Mouse (Mus musculus) gastrocnemius, postnatal 10 days (tissue): Measurements from ENCODE around the gene Carmil1. TPM values are rescaled to one million over a fixed set of nuclear protein-coding genes. Genes with fewer than 3 reads are reported as not detected.
A peak's percentile ranks its signal among the peaks of the same experiment; 100 is the strongest.
"Not testable (repeated sequence)": the region's sequence is repeated elsewhere in the genome, so short reads cannot be mapped to it uniquely, and the experiment has no call there.

Experiments used
- DNase-seq: peaks from one replicate; pipeline ENCODE4 v3.0.0; 2021; ENCODE audit warnings: mixed read lengths
- total RNA-seq, 2 experiments: library from RNA; stranded (reverse); gene quantifications; 2 replicates each; pipeline ENCODE4 v1.2.3; 2021

Gene Carmil1
- total RNA-seq, 2 experiments from 2014 or later: 4.5 to 7.9 TPM

- DNase-seq: no peak
These were observed 128.0 kb downstream of the Carmil1 start for GRCm38 (mm10) chr13:24152610-24153009.

- DNase-seq: no peak
These were observed 129.3 kb downstream of the Carmil1 start for GRCm38 (mm10) chr13:24151335-24151734.

GRCm38 (mm10) chr13:24148549-24148948, 132.0 kb downstream of the Carmil1 start:
- DNase-seq: no peak

DNA sequence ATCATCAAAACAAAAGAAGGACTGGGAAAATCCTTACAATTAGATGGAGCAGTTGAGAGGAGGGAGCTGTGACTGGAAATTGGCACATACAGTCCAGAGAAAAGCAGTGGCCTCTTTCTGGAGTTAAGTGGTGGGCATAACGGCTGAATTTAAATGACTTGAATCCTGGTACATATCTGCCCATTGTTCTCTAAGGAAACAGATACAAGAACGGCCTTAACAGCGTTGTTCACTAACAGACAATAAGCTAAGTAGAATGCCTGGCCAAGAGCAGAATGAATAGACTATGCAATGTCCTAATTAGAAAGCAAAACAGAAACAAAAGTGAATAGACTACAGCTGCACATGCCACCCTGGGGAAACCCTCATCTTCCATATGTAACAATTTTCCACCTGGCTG, 133.6 kb downstream of the Carmil1 start:
- DNase-seq: no peak

- DNase-seq: no peak
These were observed 134.1 kb downstream of the Carmil1 start for GRCm38 (mm10) chr13:24146541-24146940.

DNA sequence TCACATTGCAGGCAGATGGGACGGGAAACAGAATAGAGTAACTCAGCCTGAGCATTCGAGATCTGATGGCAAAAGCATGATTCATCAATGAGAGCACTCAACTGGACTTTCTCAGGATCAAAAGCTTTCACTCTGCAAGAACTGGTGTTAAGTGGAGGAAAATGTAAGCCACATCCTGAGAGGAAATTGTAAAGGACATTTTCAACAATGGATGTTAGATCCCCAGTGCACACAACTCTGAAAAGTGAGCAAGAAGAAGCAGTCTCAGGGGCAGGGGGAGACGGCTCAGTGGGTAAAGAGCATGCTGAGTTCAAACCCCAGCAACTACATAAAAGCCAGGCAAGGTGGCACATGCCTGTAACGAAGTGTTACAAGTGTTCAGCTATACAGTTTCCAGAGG, 135.7 kb downstream of the Carmil1 start:
- DNase-seq: no peak

GRCm38 (mm10) chr13:24144141-24144540, 136.5 kb downstream of the Carmil1 start:
- DNase-seq: no peak

DNA sequence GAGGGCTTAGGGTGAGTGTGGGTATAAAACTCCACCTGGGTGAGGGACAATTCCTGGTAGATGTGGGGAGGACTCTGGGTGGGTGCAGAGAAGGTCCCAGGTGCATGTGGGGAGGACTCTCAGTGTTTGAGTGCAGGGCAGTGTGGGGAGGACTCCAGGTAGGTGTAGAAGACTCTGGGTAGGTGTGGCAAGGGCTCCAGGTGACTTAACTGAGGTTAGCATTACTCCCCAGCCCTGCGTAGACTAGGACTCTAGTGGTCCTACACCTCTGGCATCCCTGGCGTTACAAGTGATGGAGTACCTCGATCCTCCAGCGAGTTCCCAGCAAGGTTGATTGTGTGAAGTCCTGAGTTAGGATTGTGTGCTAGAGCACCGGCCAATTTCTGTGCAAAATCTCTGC, 143.8 kb downstream of the Carmil1 start:
- no peak for DNase-seq

DNA sequence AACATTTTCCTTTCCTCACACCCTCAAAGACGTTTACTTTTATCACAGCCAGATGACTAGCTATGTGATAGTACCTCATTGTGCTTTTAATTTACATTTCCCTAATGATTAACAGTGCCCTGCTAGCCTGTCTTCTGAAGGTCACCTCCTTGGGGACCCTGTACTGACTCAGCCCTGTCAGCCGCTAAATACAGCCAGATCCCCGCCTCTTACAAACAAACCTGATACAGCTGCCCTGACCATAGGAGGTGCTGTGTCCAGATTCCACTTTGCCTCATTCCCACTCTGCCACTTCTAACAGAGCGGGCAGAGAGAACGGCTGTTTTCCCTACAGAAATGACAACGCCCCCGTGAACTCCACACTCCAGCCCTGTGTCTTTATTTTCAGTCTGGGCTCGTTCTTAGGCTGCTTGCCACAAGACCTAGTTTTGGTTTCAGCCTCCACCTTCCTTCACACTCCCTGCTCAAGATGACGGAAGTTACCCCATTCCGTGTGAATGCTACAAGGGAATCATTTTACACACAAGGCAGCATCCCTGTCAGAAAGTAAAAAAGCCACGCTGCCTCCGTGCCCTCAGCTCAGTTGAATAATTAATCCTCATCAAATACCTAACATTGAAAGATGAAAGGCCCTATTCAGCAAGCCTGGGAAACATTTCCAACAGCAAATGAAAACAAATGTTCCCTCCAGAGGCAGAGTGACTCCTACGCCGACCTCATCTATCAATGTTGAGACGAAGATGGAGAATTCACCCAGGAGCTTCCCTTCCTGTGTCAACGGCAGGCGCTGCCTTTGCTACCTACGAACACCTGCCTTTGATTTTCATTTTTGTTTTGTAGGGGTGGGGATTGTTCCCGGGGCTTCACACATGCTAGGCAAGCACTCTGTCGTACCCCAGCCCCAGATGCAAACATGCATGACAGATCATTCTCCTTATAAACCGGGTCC, 145.0 kb downstream of the Carmil1 start:
- DNase-seq: no peak

- DNase-seq: no peak
These were observed 147.7 kb downstream of the Carmil1 start for GRCm38 (mm10) chr13:24132866-24133265.

- no peak for DNase-seq
These were observed 149.3 kb downstream of the Carmil1 start for GRCm38 (mm10) chr13:24131319-24131718.

DNA sequence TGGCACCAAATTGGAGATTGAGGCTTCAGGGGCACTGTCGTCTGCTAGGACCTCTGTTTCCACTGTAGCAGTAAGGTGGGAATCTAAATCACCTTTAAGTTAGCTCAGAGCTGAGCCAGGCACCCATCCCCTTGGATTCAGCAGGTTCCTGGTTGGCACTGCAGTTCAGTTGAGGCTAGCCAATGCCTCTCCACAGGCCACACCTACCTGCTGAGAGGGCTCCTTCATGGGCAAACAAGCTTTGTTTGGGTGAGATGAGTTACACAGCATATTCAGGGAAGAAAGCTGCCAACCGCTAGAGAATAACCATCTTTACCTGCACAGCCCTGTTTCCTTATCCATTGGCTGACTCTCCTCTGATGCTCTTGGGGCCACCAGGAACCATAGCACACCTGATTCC, 149.9 kb downstream of the Carmil1 start:
- DNase-seq: no peak

- DNase-seq: no peak
These were observed 151.9 kb downstream of the Carmil1 start for GRCm38 (mm10) chr13:24128731-24129130.

DNA sequence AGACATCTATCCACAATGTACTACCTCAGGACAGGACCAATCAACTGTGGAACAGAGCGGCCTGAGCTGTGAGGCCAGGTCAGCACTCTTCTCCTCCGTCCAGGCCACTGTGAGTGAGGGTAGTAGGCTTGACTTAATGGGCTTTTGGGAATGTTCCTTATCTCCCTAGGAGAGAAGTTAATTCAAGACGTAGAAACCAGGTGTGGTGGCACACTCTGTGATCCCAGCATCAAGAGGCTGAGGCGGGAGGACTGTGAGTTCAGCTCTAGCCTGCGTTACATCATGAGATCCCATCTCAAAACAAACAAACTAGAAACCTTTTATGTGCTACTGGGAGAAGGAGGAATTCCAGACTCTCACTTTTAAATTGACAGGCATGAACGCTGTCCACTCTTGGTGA, 154.7 kb downstream of the Carmil1 start:
- no peak for DNase-seq

- DNase-seq: no peak
These were observed 163.3 kb downstream of the Carmil1 start for GRCm38 (mm10) chr13:24117181-24117812.

- peak; percentile 19 for DNase-seq
These were observed 167.8 kb downstream of the Carmil1 start for GRCm38 (mm10) chr13:24112689-24113348.

DNA sequence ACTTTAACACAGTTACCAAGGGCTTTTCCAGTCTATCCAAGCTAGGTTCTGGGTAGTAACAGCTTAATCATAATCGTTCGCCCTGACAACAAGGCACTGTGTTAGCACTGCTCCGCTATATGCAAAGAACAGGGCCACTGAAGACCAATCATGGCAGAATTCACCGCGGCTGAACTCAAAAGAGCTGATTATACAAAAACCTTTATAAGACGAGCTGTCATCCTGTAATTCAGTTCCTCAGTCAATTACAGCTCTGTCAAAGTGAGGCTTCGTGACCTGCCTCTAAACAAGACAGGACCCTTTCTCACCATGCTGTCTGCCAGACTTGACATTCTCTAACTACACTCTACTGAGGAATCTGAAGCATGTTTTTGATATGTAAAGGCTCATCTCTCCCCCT, 170.3 kb downstream of the Carmil1 start:
- DNase-seq: no peak

GRCm38 (mm10) chr13:24108282-24108681, 172.3 kb downstream of the Carmil1 start:
- no peak for DNase-seq

GRCm38 (mm10) chr13:24107058-24107457, 173.5 kb downstream of the Carmil1 start:
- no peak for DNase-seq

GRCm38 (mm10) chr13:24105838-24106237, 174.8 kb downstream of the Carmil1 start:
- DNase-seq: no peak

GRCm38 (mm10) chr13:24105340-24105669, 175.3 kb downstream of the Carmil1 start:
- no peak for DNase-seq

GRCm38 (mm10) chr13:24104611-24105339, 175.8 kb downstream of the Carmil1 start:
- DNase-seq: not testable (repeated sequence)
